Mouse (Mus musculus): ENCODE results near the gene Ttll9.

Gene Ttll9

GRCm38 (mm10) chr2:152962091-152962793, at the start of gene Ttll9:
Ttll9 (plus strand) TSS chr2:152962485.
- DNase-seq = peak; percentile 51

GRCm38 (mm10) chr2:152913471-152913870, 48.8 kb upstream of the Ttll9 start:
- no peak for DNase-seq

GRCm38 (mm10) chr2:152914310-152915120, 47.8 kb upstream of the Ttll9 start:
- peak; percentile 86 for DNase-seq

GRCm38 (mm10) chr2:152915453-152915852, 46.8 kb upstream of the Ttll9 start:
- DNase-seq = no peak

GRCm38 (mm10) chr2:152916111-152916510, 46.2 kb upstream of the Ttll9 start:
- no peak for DNase-seq

GRCm38 (mm10) chr2:152917671-152918070, 44.6 kb upstream of the Ttll9 start:
- no peak for DNase-seq

GRCm38 (mm10) chr2:152922376-152922775, 39.9 kb upstream of the Ttll9 start:
- no peak for DNase-seq

GRCm38 (mm10) chr2:152923621-152924020, 38.7 kb upstream of the Ttll9 start:
- no peak for DNase-seq

- DNase-seq = no peak
Observed at GRCm38 (mm10) chr2:152924128-152924527, 38.2 kb upstream of the Ttll9 start.

- DNase-seq = no peak
Observed at GRCm38 (mm10) chr2:152924543-152924942, 37.7 kb upstream of the Ttll9 start.

GRCm38 (mm10) chr2:152925189-152925872, 37.0 kb upstream of the Ttll9 start:
- no peak for DNase-seq

GRCm38 (mm10) chr2:152926896-152927295, 35.4 kb upstream of the Ttll9 start:
- DNase-seq = no peak

GRCm38 (mm10) chr2:152927371-152927770, 34.9 kb upstream of the Ttll9 start:
- no peak for DNase-seq

- DNase-seq = no peak
Observed at GRCm38 (mm10) chr2:152928219-152928987, 33.9 kb upstream of the Ttll9 start.

GRCm38 (mm10) chr2:152928988-152929370, 33.3 kb upstream of the Ttll9 start:
- DNase-seq = no peak

GRCm38 (mm10) chr2:152930276-152930675, 32.0 kb upstream of the Ttll9 start:
- no peak for DNase-seq

GRCm38 (mm10) chr2:152931456-152932160, 30.7 kb upstream of the Ttll9 start:
- no peak for DNase-seq

GRCm38 (mm10) chr2:152933048-152933447, 29.2 kb upstream of the Ttll9 start, which contains the start of gene Foxs1:
Foxs1 (minus strand) TSS chr2:152933208.
- DNase-seq = no peak

- peak; percentile 65 for DNase-seq
Observed at GRCm38 (mm10) chr2:152933614-152934013, 28.7 kb upstream of the Ttll9 start.

GRCm38 (mm10) chr2:152939846-152940245, 22.4 kb upstream of the Ttll9 start:
- peak; percentile 80 for DNase-seq

- DNase-seq = no peak
Observed at GRCm38 (mm10) chr2:152941106-152941505, 21.2 kb upstream of the Ttll9 start.

GRCm38 (mm10) chr2:152941776-152942175, 20.5 kb upstream of the Ttll9 start:
- no peak for DNase-seq

Data from thymus, postnatal 4 days (tissue).